Mouse (Mus musculus) stomach, embryonic 15.5 days (tissue): Measurements from ENCODE around the gene Znrd1. TPM values are rescaled to one million over a fixed set of nuclear protein-coding genes. Genes with fewer than 3 reads are reported as not detected.

Source experiments
- ATAC-seq: fragments of 200-750 bp; cut with Nextera tagmentation; 2 replicates; pipeline ENCODE4 v1.8.0; 2017; ENCODE audit warnings: low read depth, moderate number of reproducible peaks, moderate TSS enrichment; ENCODE audit not compliant: insufficient read depth, low FRiP score
- H3K27ac ChIP-seq: fragments of 300-500 bp; sonication (generic); 2 replicates; pipeline ENCODE4 v1.5.1; 2015; ENCODE audit warnings: mild to moderate bottlenecking, inconsistent platforms
- H3K27me3 ChIP-seq: fragments of 300-500 bp; sonication (generic); replicated peaks from 2 replicates; pipeline ENCODE4 v1.6.1; 2015; ENCODE audit warnings: inconsistent platforms
- H3K36me3 ChIP-seq: fragments of 300-500 bp; sonication (generic); 2 replicates; pipeline ENCODE4 v1.6.1; 2015; ENCODE audit warnings: inconsistent platforms
- H3K4me1 ChIP-seq: fragments of 300-500 bp; sonication (generic); 2 replicates; pipeline ENCODE4 v1.6.1; 2015; ENCODE audit warnings: inconsistent platforms
- H3K4me2 ChIP-seq: fragments of 300-500 bp; sonication (generic); 2 replicates; pipeline ENCODE4 v1.6.1; 2015; ENCODE audit warnings: mild to moderate bottlenecking, inconsistent platforms
- H3K4me3 ChIP-seq: fragments of 300-500 bp; sonication (generic); replicated peaks from 2 replicates; pipeline ENCODE4 v1.5.1; 2015; ENCODE audit warnings: inconsistent platforms
- H3K9ac ChIP-seq: fragments of 300-500 bp; sonication (generic); 2 replicates; pipeline ENCODE4 v1.6.1; 2015; ENCODE audit warnings: inconsistent platforms
- H3K9me3 ChIP-seq: fragments of 300-500 bp; sonication (generic); 2 replicates; pipeline ENCODE4 v1.6.1; 2016; ENCODE audit warnings: inconsistent platforms
- WGBS: fragments of 180-500 bp; shearing (Covaris S2); methylation state at CpG from one replicate; pipeline ENCODE4 v1.1.7; 2015; 5-methylcytosine and 5-hydroxymethylcytosine counted together
- polyA plus RNA-seq: library from polyadenylated mRNA; unstranded; fragments of >200 nt; fragmentation: Nextera tagmentation; extraction: Ambion mirVana; gene quantifications from 2 replicates; pipeline ENCODE4 v1.2.1, GENCODE M21; 2015

The Znrd1 gene
- polyA plus RNA-seq, 1 experiment from 2014 or later = 75.9 TPM

- ATAC-seq = no peak
Measured at GRCm38 (mm10) chr17:36961125-36961524, 2.8 kb upstream of the Znrd1 start.

GRCm38 (mm10) chr17:36958884-36959283 is 525 bp upstream of the Znrd1 start:
- WGBS = 7% methylated on average over 12 of the region's 12 CpGs
- no peak for ATAC-seq
- no peaks in the 10 kb centered on the region for H3K27me3 ChIP-seq
- H3K36me3 ChIP-seq = peaks cover 7% of the 10 kb centered on the region
- peak overlapping the region; percentile 58 for H3K4me3 ChIP-seq
- no peaks in the 10 kb centered on the region for H3K9me3 ChIP-seq
- peaks cover 8% of the 10 kb centered on the region for H3K4me1 ChIP-seq
- peak overlapping the region; percentile 69 for H3K4me2 ChIP-seq
- H3K27ac ChIP-seq = peak overlapping the region; percentile 72
- H3K9ac ChIP-seq = peak overlapping the region; percentile 47

More at GRCm38 (mm10) chr17:36961125-36961524, 2.8 kb upstream of the Znrd1 start:
- Histone ChIP-seq H3K9me3 (no peaks in the 10 kb centered on the region), H3K27me3 (no peaks in the 10 kb centered on the region), H3K27ac (no peak overlapping the region), H3K9ac (no peak overlapping the region), H3K4me1 (peaks cover 8% of the 10 kb centered on the region), H3K4me2 (no peak overlapping the region), H3K4me3 (no peak overlapping the region), H3K36me3 (peaks cover under 1% of the 10 kb centered on the region)
- WGBS = 57% methylated on average over 1 of the region's 1 CpGs

- no peaks in the 10 kb centered on the region for H3K27me3 ChIP-seq
- peaks cover 9% of the 10 kb centered on the region for H3K4me1 ChIP-seq
- WGBS = 87% methylated on average over 1 of the region's 1 CpGs
- no peak overlapping the region for H3K4me2 ChIP-seq
- peaks cover 14% of the 10 kb centered on the region for H3K36me3 ChIP-seq
- no peak overlapping the region for H3K9ac ChIP-seq
- H3K27ac ChIP-seq = no peak overlapping the region
- no peak for ATAC-seq
- H3K4me3 ChIP-seq = no peak overlapping the region
- no peaks in the 10 kb centered on the region for H3K9me3 ChIP-seq
Measured at GRCm38 (mm10) chr17:36953062-36953461, 5.3 kb downstream of the Znrd1 start.

GRCm38 (mm10) chr17:36952631-36953030 is 5.7 kb downstream of the Znrd1 start:
- Histone ChIP-seq H3K27me3 (no peaks in the 10 kb centered on the region), H3K4me3 (no peak overlapping the region), H3K9ac (no peak overlapping the region), H3K9me3 (no peaks in the 10 kb centered on the region), H3K27ac (no peak overlapping the region), H3K4me2 (no peak overlapping the region), H3K36me3 (peaks cover 14% of the 10 kb centered on the region), H3K4me1 (peaks cover 9% of the 10 kb centered on the region)
- no peak for ATAC-seq
- WGBS = 90% methylated on average over 2 of the region's 2 CpGs

GRCm38 (mm10) chr17:36950981-36951947 is 7.1 kb downstream of the Znrd1 start, which contains the start of gene Ppp1r11:
TSS of gene Ppp1r11 (minus strand) at chr17:36951741.
- no peaks in the 10 kb centered on the region for H3K9me3 ChIP-seq
- peak within 1 kb of the TSS; percentile 69; the same call in 1 of the 2 replicates for H3K27ac ChIP-seq
- no peaks in the 10 kb centered on the region for H3K27me3 ChIP-seq
- peaks cover 14% of the 10 kb centered on the region for H3K36me3 ChIP-seq
- peak within 1 kb of the TSS; percentile 69 for H3K4me2 ChIP-seq
- H3K4me1 ChIP-seq = peaks cover 9% of the 10 kb centered on the region; the same call in 1 of the 2 replicates
- peak; percentile 97 for ATAC-seq
- WGBS = 2% methylated on average over 36 of the region's 36 CpGs
- H3K9ac ChIP-seq = peak within 1 kb of the TSS; percentile 62
- H3K4me3 ChIP-seq = peak within 1 kb of the TSS; percentile 74

GRCm38 (mm10) chr17:36949265-36949664 is 9.1 kb downstream of the Znrd1 start:
- peaks cover 11% of the 10 kb centered on the region for H3K27me3 ChIP-seq
- peaks cover 9% of the 10 kb centered on the region; the same call in 1 of the 2 replicates for H3K4me1 ChIP-seq
- H3K9ac ChIP-seq = no peak overlapping the region
- H3K9me3 ChIP-seq = no peaks in the 10 kb centered on the region
- no peak overlapping the region for H3K4me3 ChIP-seq
- no peak overlapping the region for H3K27ac ChIP-seq
- peaks cover 7% of the 10 kb centered on the region for H3K36me3 ChIP-seq
- no peak for ATAC-seq
- H3K4me2 ChIP-seq = no peak overlapping the region
- 97% methylated on average over 8 of the region's 8 CpGs for WGBS

GRCm38 (mm10) chr17:36948286-36948685 is 10.1 kb downstream of the Znrd1 start:
- Histone ChIP-seq H3K36me3 (peaks cover 7% of the 10 kb centered on the region), H3K4me2 (no peak overlapping the region), H3K9me3 (no peaks in the 10 kb centered on the region), H3K4me3 (no peak overlapping the region), H3K4me1 (peaks cover 10% of the 10 kb centered on the region; the same call in 1 of the 2 replicates), H3K27ac (no peak overlapping the region), H3K27me3 (peaks cover 15% of the 10 kb centered on the region), H3K9ac (no peak overlapping the region)
- ATAC-seq = no peak
- WGBS = 94% methylated on average over 1 of the region's 1 CpGs

GRCm38 (mm10) chr17:36947051-36947819 is 11.1 kb downstream of the Znrd1 start:
- Histone ChIP-seq H3K4me2 (peak overlapping the region; percentile 96), H3K27ac (no peak overlapping the region), H3K9me3 (no peaks in the 10 kb centered on the region), H3K4me3 (peak overlapping the region; percentile 49), H3K36me3 (peaks cover 7% of the 10 kb centered on the region), H3K27me3 (peaks cover 26% of the 10 kb centered on the region), H3K4me1 (peaks cover 20% of the 10 kb centered on the region), H3K9ac (peak overlapping the region; percentile 33)
- WGBS = 1% methylated on average over 62 of the region's 62 CpGs
- ATAC-seq = 0 out of 2 replicates have a peak, but pooled peaks have one; percentile 3

GRCm38 (mm10) chr17:36944121-36944775 is 14.1 kb downstream of the Znrd1 start:
- WGBS = 21% methylated on average over 9 of the region's 9 CpGs
- peaks cover 7% of the 10 kb centered on the region for H3K36me3 ChIP-seq
- no peak overlapping the region for H3K9ac ChIP-seq
- peaks cover 40% of the 10 kb centered on the region for H3K27me3 ChIP-seq
- H3K4me3 ChIP-seq = no peak overlapping the region
- H3K9me3 ChIP-seq = no peaks in the 10 kb centered on the region
- no peak overlapping the region for H3K27ac ChIP-seq
- ATAC-seq = no peak
- no peak overlapping the region for H3K4me2 ChIP-seq
- peaks cover 14% of the 10 kb centered on the region for H3K4me1 ChIP-seq

- H3K4me2 ChIP-seq = peak overlapping the region; percentile 88; the same call in 1 of the 2 replicates
- no peak overlapping the region for H3K27ac ChIP-seq
- peaks cover 1% of the 10 kb centered on the region; the same call in 1 of the 2 replicates for H3K36me3 ChIP-seq
- peak overlapping the region; percentile 41 for H3K4me3 ChIP-seq
- H3K9me3 ChIP-seq = no peaks in the 10 kb centered on the region
- peaks cover 40% of the 10 kb centered on the region for H3K27me3 ChIP-seq
- 20% methylated on average over 5 of the region's 5 CpGs for WGBS
- no peak overlapping the region for H3K9ac ChIP-seq
- no peak for ATAC-seq
- H3K4me1 ChIP-seq = peaks cover 14% of the 10 kb centered on the region
Measured at GRCm38 (mm10) chr17:36943691-36944090, 14.7 kb downstream of the Znrd1 start.

GRCm38 (mm10) chr17:36942791-36943471 is 15.4 kb downstream of the Znrd1 start, which contains the start of gene Rnf39:
TSS of gene Rnf39 (plus strand) at chr17:36942918.
- peaks cover 14% of the 10 kb centered on the region for H3K4me1 ChIP-seq
- ATAC-seq = peak; percentile 34; the same call in 1 of the 2 replicates
- peaks cover 40% of the 10 kb centered on the region for H3K27me3 ChIP-seq
- H3K36me3 ChIP-seq = no peaks in the 10 kb centered on the region
- peak within 1 kb of the TSS; percentile 88 for H3K4me2 ChIP-seq
- H3K27ac ChIP-seq = no peak within 1 kb of the TSS
- H3K9me3 ChIP-seq = no peaks in the 10 kb centered on the region
- H3K9ac ChIP-seq = peak within 1 kb of the TSS; percentile 8; the same call in 1 of the 2 replicates
- H3K4me3 ChIP-seq = peak within 1 kb of the TSS; percentile 41
- 2% methylated on average over 59 of the region's 59 CpGs for WGBS
